Mouse (Mus musculus): Measurements from ENCODE around the gene Kctd4. TPM values are rescaled to one million over a fixed set of nuclear protein-coding genes. Genes with fewer than 3 reads are reported as not detected.

Kctd4 gene
- total RNA-seq (2012; rRNA removed), result 0.09 and 0.16 TPM in 2 replicates

GRCm38 (mm10) chr14:75954766-75955165, at the start of gene Kctd4:
Gene Kctd4, plus strand, starts transcription at chr14:75955009.
- H3K9ac ChIP-seq (ENCODE audit: insufficient read depth, low read depth, low read length, poor library complexity, severe bottlenecking), result no peak within 1 kb of the TSS
- no peak within 1 kb of the TSS for H3K4me3 ChIP-seq (ENCODE audit: insufficient read depth in 1 of 2, low read depth in 1 of 2, low read length in 2 of 2, poor library complexity in 1 of 2, severe bottlenecking in 1 of 2)
- TF ChIP-seq ZNF384 (IDR thresholded peaks at IDR 0.05; ENCODE audit: low read depth, low read length), result no peak
- no peak for TF ChIP-seq MAFK (IDR thresholded peaks at IDR 0.05; ENCODE audit: insufficient read depth, low read depth, low read length)
- no peak for TF ChIP-seq CHD2 (IDR thresholded peaks at IDR 0.05; ENCODE audit: low read depth, low read length)
- no peak for TF ChIP-seq HCFC1 (IDR thresholded peaks at IDR 0.05; ENCODE audit: borderline replicate concordance, insufficient read depth, low read length)
- no peak for TF ChIP-seq ZC3H11A (IDR thresholded peaks at IDR 0.05; ENCODE audit: borderline replicate concordance, low read depth, low read length)
- H3K4me1 ChIP-seq (ENCODE audit: control insufficient read depth in 2 of 2, insufficient read depth in 2 of 2, low read length in 2 of 2, poor library complexity in 1 of 2), result peaks cover 4 to 7% of the 10 kb centered on the region in 2 experiments; a peak in 2 of 4 replicates
- H3K27ac ChIP-seq (ENCODE audit: insufficient read depth, low read depth, low read length, poor library complexity, severe bottlenecking), result no peak within 1 kb of the TSS
- in situ Hi-C loops (cut with MboI; ENCODE audit: low sequenced_read_pairs in 2 of 2, unreplicated experiment in 2 of 2), result no loop called here
- no peaks in the 10 kb centered on the region for H3K36me3 ChIP-seq (ENCODE audit: control insufficient read depth, insufficient read depth, low read length, poor library complexity, severe bottlenecking)
- H3K9me3 ChIP-seq (ENCODE audit: control insufficient read depth, insufficient read depth, low read depth, low read length), result no peaks in the 10 kb centered on the region
- DNase-seq (ENCODE audit: low read depth, low spot score), result peak; percentile 42

- DNase-seq (ENCODE audit: low read depth, low spot score), result no peak
- TF ChIP-seq MAFK (IDR thresholded peaks at IDR 0.05; ENCODE audit: insufficient read depth, low read depth, low read length), result no peak
- TF ChIP-seq ZC3H11A (IDR thresholded peaks at IDR 0.05; ENCODE audit: borderline replicate concordance, low read depth, low read length), result no peak
- TF ChIP-seq HCFC1 (IDR thresholded peaks at IDR 0.05; ENCODE audit: borderline replicate concordance, insufficient read depth, low read length), result no peak
- TF ChIP-seq ZNF384 (IDR thresholded peaks at IDR 0.05; ENCODE audit: low read depth, low read length), result no peak
- no peak for TF ChIP-seq CHD2 (IDR thresholded peaks at IDR 0.05; ENCODE audit: low read depth, low read length)
- Histone ChIP-seq H3K27ac (ENCODE audit: insufficient read depth, low read depth, low read length, poor library complexity, severe bottlenecking) (no peak overlapping the region), H3K4me1 (ENCODE audit: control insufficient read depth in 2 of 2, insufficient read depth in 2 of 2, low read length in 2 of 2, poor library complexity in 1 of 2) (no peaks in the 10 kb centered on the region), H3K36me3 (ENCODE audit: control insufficient read depth, insufficient read depth, low read length, poor library complexity, severe bottlenecking) (peaks cover 6% of the 10 kb centered on the region; the same call in 1 of the 2 replicates), H3K9ac (ENCODE audit: insufficient read depth, low read depth, low read length, poor library complexity, severe bottlenecking) (no peak overlapping the region), H3K4me3 (ENCODE audit: insufficient read depth in 1 of 2, low read depth in 1 of 2, low read length in 2 of 2, poor library complexity in 1 of 2, severe bottlenecking in 1 of 2) (no peak overlapping the region), H3K9me3 (ENCODE audit: control insufficient read depth, insufficient read depth, low read depth, low read length) (no peaks in the 10 kb centered on the region)
- in situ Hi-C loops (cut with MboI; ENCODE audit: low sequenced_read_pairs in 2 of 2, unreplicated experiment in 2 of 2), result no loop called here
Measured at GRCm38 (mm10) chr14:75906931-75907330, 47.9 kb upstream of the Kctd4 start.

- no peak overlapping the region for H3K4me3 ChIP-seq (ENCODE audit: insufficient read depth in 1 of 2, low read depth in 1 of 2, low read length in 2 of 2, poor library complexity in 1 of 2, severe bottlenecking in 1 of 2)
- peaks cover 2% of the 10 kb centered on the region; the same call in 1 of the 2 replicates for H3K36me3 ChIP-seq (ENCODE audit: control insufficient read depth, insufficient read depth, low read length, poor library complexity, severe bottlenecking)
- H3K27ac ChIP-seq (ENCODE audit: insufficient read depth, low read depth, low read length, poor library complexity, severe bottlenecking), result no peak overlapping the region
- H3K4me1 ChIP-seq (ENCODE audit: control insufficient read depth in 2 of 2, insufficient read depth in 2 of 2, low read length in 2 of 2, poor library complexity in 1 of 2), result peaks cover 0 to 2% of the 10 kb centered on the region in 2 experiments; a peak in 2 of 4 replicates
- no peak overlapping the region for H3K9ac ChIP-seq (ENCODE audit: insufficient read depth, low read depth, low read length, poor library complexity, severe bottlenecking)
- TF ChIP-seq ZC3H11A (IDR thresholded peaks at IDR 0.05; ENCODE audit: borderline replicate concordance, low read depth, low read length), result no peak
- TF ChIP-seq CHD2 (IDR thresholded peaks at IDR 0.05; ENCODE audit: low read depth, low read length), result no peak
- TF ChIP-seq MAFK (IDR thresholded peaks at IDR 0.05; ENCODE audit: insufficient read depth, low read depth, low read length), result no peak
- no peak for TF ChIP-seq ZNF384 (IDR thresholded peaks at IDR 0.05; ENCODE audit: low read depth, low read length)
- DNase-seq (ENCODE audit: low read depth, low spot score), result no peak
- no peaks in the 10 kb centered on the region for H3K9me3 ChIP-seq (ENCODE audit: control insufficient read depth, insufficient read depth, low read depth, low read length)
- in situ Hi-C loops (cut with MboI; ENCODE audit: low sequenced_read_pairs in 2 of 2, unreplicated experiment in 2 of 2), result no loop called here
Measured at GRCm38 (mm10) chr14:75911968-75912367, 42.8 kb upstream of the Kctd4 start.

- in situ Hi-C loops (cut with MboI; ENCODE audit: low sequenced_read_pairs in 2 of 2, unreplicated experiment in 2 of 2), result no loop called here
- Histone ChIP-seq H3K4me1 (ENCODE audit: control insufficient read depth in 2 of 2, insufficient read depth in 2 of 2, low read length in 2 of 2, poor library complexity in 1 of 2) (peaks cover 0 to 2% of the 10 kb centered on the region in 2 experiments; a peak in 2 of 4 replicates), H3K9me3 (ENCODE audit: control insufficient read depth, insufficient read depth, low read depth, low read length) (no peaks in the 10 kb centered on the region), H3K9ac (ENCODE audit: insufficient read depth, low read depth, low read length, poor library complexity, severe bottlenecking) (no peak overlapping the region), H3K4me3 (ENCODE audit: insufficient read depth in 1 of 2, low read depth in 1 of 2, low read length in 2 of 2, poor library complexity in 1 of 2, severe bottlenecking in 1 of 2) (no peak overlapping the region), H3K36me3 (ENCODE audit: control insufficient read depth, insufficient read depth, low read length, poor library complexity, severe bottlenecking) (peaks cover 2% of the 10 kb centered on the region; the same call in 1 of the 2 replicates), H3K27ac (ENCODE audit: insufficient read depth, low read depth, low read length, poor library complexity, severe bottlenecking) (no peak overlapping the region)
- no peak for TF ChIP-seq CHD2 (IDR thresholded peaks at IDR 0.05; ENCODE audit: low read depth, low read length)
- TF ChIP-seq ZC3H11A (IDR thresholded peaks at IDR 0.05; ENCODE audit: borderline replicate concordance, low read depth, low read length), result no peak
- no peak for TF ChIP-seq ZNF384 (IDR thresholded peaks at IDR 0.05; ENCODE audit: low read depth, low read length)
- TF ChIP-seq MAFK (IDR thresholded peaks at IDR 0.05; ENCODE audit: insufficient read depth, low read depth, low read length), result no peak
- no peak for TF ChIP-seq HCFC1 (IDR thresholded peaks at IDR 0.05; ENCODE audit: borderline replicate concordance, insufficient read depth, low read length)
- DNase-seq (ENCODE audit: low read depth, low spot score), result no peak
Measured at GRCm38 (mm10) chr14:75912665-75913064, 42.1 kb upstream of the Kctd4 start.

All from ES-E14 (cell line).